Mouse (Mus musculus) kidney, embryonic 16.5 days (tissue): ENCODE data around the gene Gm20388. TPM values are rescaled to one million over a fixed set of nuclear protein-coding genes. Genes with fewer than 3 reads are reported as not detected.

Experiments used
- ATAC-seq: fragments of 200-750 bp; cut with Nextera tagmentation; 2 replicates; pipeline ENCODE4 v1.8.0; 2017; ENCODE audit warnings: moderate TSS enrichment; ENCODE audit not compliant: low FRiP score, low TSS enrichment
- H3K27ac ChIP-seq: fragments of 300-500 bp; sonication (generic); 2 replicates; pipeline ENCODE4 v1.5.1; 2014; ENCODE audit warnings: low read length
- H3K27me3 ChIP-seq: fragments of 300-500 bp; sonication (generic); 2 replicates; pipeline ENCODE4 v1.6.1; 2014; ENCODE audit warnings: low read length, control low read depth, mixed read lengths; ENCODE audit not compliant: insufficient read depth
- H3K36me3 ChIP-seq: fragments of 300-500 bp; sonication (generic); 2 replicates; pipeline ENCODE4 v1.6.1; 2014; ENCODE audit warnings: low read length, control low read depth, mixed read lengths; ENCODE audit not compliant: insufficient read depth
- H3K4me1 ChIP-seq: fragments of 300-500 bp; sonication (generic); 2 replicates; pipeline ENCODE4 v1.6.1; 2014; ENCODE audit warnings: low read length, control low read depth, mixed read lengths; ENCODE audit not compliant: insufficient read depth
- H3K4me2 ChIP-seq: fragments of 300-500 bp; sonication (generic); replicated peaks from 2 replicates; pipeline ENCODE4 v1.6.1; 2014; ENCODE audit warnings: low read depth, low read length
- H3K4me3 ChIP-seq: fragments of 300-500 bp; sonication (generic); 2 replicates; pipeline ENCODE4 v1.5.1; 2014; ENCODE audit warnings: mild to moderate bottlenecking, low read length
- H3K9ac ChIP-seq: fragments of 300-500 bp; sonication (generic); replicated peaks from 2 replicates; pipeline ENCODE4 v1.6.1; 2014; ENCODE audit warnings: low read length
- H3K9me3 ChIP-seq: fragments of 300-500 bp; sonication (generic); 2 replicates; pipeline ENCODE4 v1.6.1; 2016; ENCODE audit warnings: low read length, control low read depth
- WGBS: fragments of 180-500 bp; shearing (Covaris S2); extraction: QIAGEN DNeasy Blood & Tissue Kit; methylation state at CpG from one replicate; pipeline ENCODE4 v1.1.7; 2014; 5-methylcytosine and 5-hydroxymethylcytosine counted together
- polyA plus RNA-seq: library from polyadenylated mRNA; unstranded; fragments of >200 nt; fragmentation: Nextera tagmentation; extraction: Ambion mirVana; gene quantifications from 2 replicates; pipeline ENCODE4 v1.2.1, GENCODE M21; 2015

Gm20388 gene
- polyA plus RNA-seq, 1 experiment from 2014 or later, result 7.7 TPM

- H3K9ac ChIP-seq, result no peak overlapping the region
- 92% methylated on average over 10 of the region's 10 CpGs for WGBS
- no peaks in the 10 kb centered on the region for H3K9me3 ChIP-seq
Measured at GRCm38 (mm10) chr8:124312228-124312627, 4401.6 kb downstream of the Gm20388 start.

GRCm38 (mm10) chr8:124314803-124315202 lies 4404.2 kb downstream of the Gm20388 start:
- Histone ChIP-seq H3K27me3 (no peaks in the 10 kb centered on the region), H3K36me3 (no peaks in the 10 kb centered on the region), H3K4me1 (peaks cover 10% of the 10 kb centered on the region), H3K4me2 (no peak overlapping the region), H3K9ac (0 out of 2 replicates have a peak overlapping the region, but pooled peaks have one; percentile 25), H3K4me3 (no peak overlapping the region), H3K9me3 (no peaks in the 10 kb centered on the region), H3K27ac (no peak overlapping the region)
- 66% methylated on average over 10 of the region's 10 CpGs for WGBS
- no peak for ATAC-seq

More at GRCm38 (mm10) chr8:124312228-124312627, 4401.6 kb downstream of the Gm20388 start:
- Histone ChIP-seq H3K27me3 (no peaks in the 10 kb centered on the region), H3K27ac (no peak overlapping the region), H3K36me3 (peaks cover under 1% of the 10 kb centered on the region; the same call in 1 of the 2 replicates), H3K4me2 (no peak overlapping the region), H3K4me1 (peaks cover 9% of the 10 kb centered on the region), H3K4me3 (no peak overlapping the region)
- ATAC-seq, result no peak

- no peaks in the 10 kb centered on the region for H3K9me3 ChIP-seq
- H3K27ac ChIP-seq, result peak overlapping the region; percentile 26
- no peaks in the 10 kb centered on the region for H3K36me3 ChIP-seq
- H3K4me1 ChIP-seq, result peaks cover 10% of the 10 kb centered on the region
- no peak overlapping the region for H3K9ac ChIP-seq
- no peaks in the 10 kb centered on the region for H3K27me3 ChIP-seq
- no peak overlapping the region for H3K4me3 ChIP-seq
- H3K4me2 ChIP-seq, result no peak overlapping the region
- no peak for ATAC-seq
- 52% methylated on average over 12 of the region's 12 CpGs for WGBS
Measured at GRCm38 (mm10) chr8:124316466-124317136, 4406.0 kb downstream of the Gm20388 start.

GRCm38 (mm10) chr8:124317191-124317682 lies 4406.6 kb downstream of the Gm20388 start:
- Histone ChIP-seq H3K9me3 (no peaks in the 10 kb centered on the region), H3K9ac (no peak overlapping the region), H3K36me3 (no peaks in the 10 kb centered on the region), H3K27ac (peak overlapping the region; percentile 26; the same call in 1 of the 2 replicates), H3K4me1 (peaks cover 10% of the 10 kb centered on the region), H3K4me3 (no peak overlapping the region), H3K4me2 (no peak overlapping the region), H3K27me3 (no peaks in the 10 kb centered on the region)
- no peak for ATAC-seq
- WGBS, result 47% methylated on average over 8 of the region's 8 CpGs

- no peak for ATAC-seq
Measured at GRCm38 (mm10) chr8:124317821-124318220, 4407.2 kb downstream of the Gm20388 start.

GRCm38 (mm10) chr8:124318612-124319315 lies 4408.1 kb downstream of the Gm20388 start:
- H3K9ac ChIP-seq, result no peak overlapping the region
- no peak overlapping the region for H3K4me2 ChIP-seq
- H3K9me3 ChIP-seq, result no peaks in the 10 kb centered on the region
- 82% methylated on average over 11 of the region's 11 CpGs for WGBS
- no peaks in the 10 kb centered on the region for H3K27me3 ChIP-seq
- no peak for ATAC-seq
- H3K36me3 ChIP-seq, result 0 out of 2 replicates have a peak, but pooled peaks cover 5% of the 10 kb centered on the region
- H3K4me3 ChIP-seq, result no peak overlapping the region
- H3K4me1 ChIP-seq, result peaks cover 10% of the 10 kb centered on the region
- no peak overlapping the region for H3K27ac ChIP-seq

More at GRCm38 (mm10) chr8:124317821-124318220, 4407.2 kb downstream of the Gm20388 start:
- Histone ChIP-seq H3K36me3 (no peaks in the 10 kb centered on the region), H3K9ac (no peak overlapping the region), H3K4me2 (no peak overlapping the region), H3K4me1 (peaks cover 10% of the 10 kb centered on the region), H3K27me3 (no peaks in the 10 kb centered on the region), H3K9me3 (no peaks in the 10 kb centered on the region), H3K27ac (no peak overlapping the region), H3K4me3 (no peak overlapping the region)
- 89% methylated on average over 6 of the region's 6 CpGs for WGBS

GRCm38 (mm10) chr8:124319316-124319652 lies 4408.6 kb downstream of the Gm20388 start:
- Histone ChIP-seq H3K27ac (no peak overlapping the region), H3K4me2 (no peak overlapping the region), H3K9me3 (no peaks in the 10 kb centered on the region), H3K36me3 (peaks cover 10% of the 10 kb centered on the region; the same call in 1 of the 2 replicates), H3K4me1 (peaks cover 10% of the 10 kb centered on the region), H3K9ac (no peak overlapping the region), H3K4me3 (no peak overlapping the region), H3K27me3 (no peaks in the 10 kb centered on the region)
- ATAC-seq, result no peak
- 85% methylated on average over 4 of the region's 4 CpGs for WGBS

- no peak overlapping the region for H3K4me2 ChIP-seq
- H3K27me3 ChIP-seq, result no peaks in the 10 kb centered on the region
- 57% methylated on average over 12 of the region's 12 CpGs for WGBS
- no peak overlapping the region for H3K4me3 ChIP-seq
- peaks cover 17% of the 10 kb centered on the region for H3K36me3 ChIP-seq
- no peak overlapping the region; the same call in 1 of the 2 replicates for H3K27ac ChIP-seq
- no peak overlapping the region for H3K9ac ChIP-seq
- no peaks in the 10 kb centered on the region for H3K9me3 ChIP-seq
- peaks cover 9% of the 10 kb centered on the region for H3K4me1 ChIP-seq
- ATAC-seq, result no peak
Measured at GRCm38 (mm10) chr8:124321227-124321840, 4410.7 kb downstream of the Gm20388 start.

- no peak overlapping the region for H3K27ac ChIP-seq
- no peaks in the 10 kb centered on the region for H3K27me3 ChIP-seq
- 89% methylated on average over 14 of the region's 14 CpGs for WGBS
- no peaks in the 10 kb centered on the region; the same call in 1 of the 2 replicates for H3K4me1 ChIP-seq
- ATAC-seq, result no peak
- peaks cover 25% of the 10 kb centered on the region for H3K36me3 ChIP-seq
- no peak overlapping the region for H3K9ac ChIP-seq
- H3K4me3 ChIP-seq, result no peak overlapping the region
- H3K4me2 ChIP-seq, result no peak overlapping the region
- H3K9me3 ChIP-seq, result no peaks in the 10 kb centered on the region
Measured at GRCm38 (mm10) chr8:124323356-124323755, 4412.7 kb downstream of the Gm20388 start.
